Mouse (Mus musculus): ENCODE measurements around the gene P4htm. TPM values are rescaled to one million over a fixed set of nuclear protein-coding genes. Genes with fewer than 3 reads are reported as not detected.

The P4htm gene
- polyA plus RNA-seq (2012; rRNA removed), result 3.5 and 4.4 TPM in 2 replicates

GRCm38 (mm10) chr9:108596998-108597764, at the start of gene P4htm:
TSS of gene P4htm (minus strand) at chr9:108597667.
- WGBS, result 6% methylated on average over 69 of the region's 69 CpGs
- DNase-seq (ENCODE audit: low read depth, low spot score), result no peak

- 84% methylated on average over 2 of the region's 2 CpGs for WGBS
- no peak for DNase-seq (ENCODE audit: low read depth, low spot score)
Measured at GRCm38 (mm10) chr9:108639825-108640224, 42.4 kb upstream of the P4htm start.

- DNase-seq (ENCODE audit: low read depth, low spot score), result no peak
- 69% methylated on average over 2 of the region's 2 CpGs for WGBS
Measured at GRCm38 (mm10) chr9:108635415-108635814, 37.9 kb upstream of the P4htm start.

- 37% methylated on average over 2 of the region's 2 CpGs for WGBS
- DNase-seq (ENCODE audit: low read depth, low spot score), result no peak
Measured at GRCm38 (mm10) chr9:108633846-108634245, 36.4 kb upstream of the P4htm start.

GRCm38 (mm10) chr9:108632375-108632774, 34.9 kb upstream of the P4htm start:
- WGBS, result 69% methylated on average over 5 of the region's 5 CpGs
- DNase-seq (ENCODE audit: low read depth, low spot score), result no peak

GRCm38 (mm10) chr9:108631631-108632256, 34.3 kb upstream of the P4htm start:
- DNase-seq (ENCODE audit: low read depth, low spot score), result no peak
- WGBS, result 59% methylated on average over 5 of the region's 5 CpGs

- no peak for DNase-seq (ENCODE audit: low read depth, low spot score)
- WGBS, result 63% methylated on average over 1 of the region's 1 CpGs
Measured at GRCm38 (mm10) chr9:108630683-108631082, 33.2 kb upstream of the P4htm start.

GRCm38 (mm10) chr9:108628141-108628540, 30.7 kb upstream of the P4htm start:
- WGBS, result 75% methylated on average over 4 of the region's 4 CpGs
- no peak for DNase-seq (ENCODE audit: low read depth, low spot score)

- 49% methylated on average over 2 of the region's 2 CpGs for WGBS
- no peak for DNase-seq (ENCODE audit: low read depth, low spot score)
Measured at GRCm38 (mm10) chr9:108626498-108626897, 29.0 kb upstream of the P4htm start.

GRCm38 (mm10) chr9:108617301-108617700, 19.8 kb upstream of the P4htm start:
- no peak for DNase-seq (ENCODE audit: low read depth, low spot score)
- WGBS, result 86% methylated on average over 1 of the region's 1 CpGs

GRCm38 (mm10) chr9:108611488-108611887, 14.0 kb upstream of the P4htm start:
- 97% methylated on average over 10 of the region's 10 CpGs for WGBS
- DNase-seq (ENCODE audit: low read depth, low spot score), result no peak

GRCm38 (mm10) chr9:108608889-108609288, 11.4 kb upstream of the P4htm start:
- no peak for DNase-seq (ENCODE audit: low read depth, low spot score)
- WGBS, result 41% methylated on average over 4 of the region's 4 CpGs

- 26% methylated on average over 5 of the region's 5 CpGs for WGBS
- peak; percentile 55 for DNase-seq (ENCODE audit: low read depth, low spot score)
Measured at GRCm38 (mm10) chr9:108607929-108608328, 10.5 kb upstream of the P4htm start.

GRCm38 (mm10) chr9:108601986-108602385, 4.5 kb upstream of the P4htm start:
- no peak for DNase-seq (ENCODE audit: low read depth, low spot score)
- 28% methylated on average over 4 of the region's 4 CpGs for WGBS

GRCm38 (mm10) chr9:108600011-108600410, 2.5 kb upstream of the P4htm start:
- WGBS, result 12% methylated on average over 2 of the region's 2 CpGs
- DNase-seq (ENCODE audit: low read depth, low spot score), result no peak

- no peak for DNase-seq (ENCODE audit: low read depth, low spot score)
- 72% methylated on average over 4 of the region's 4 CpGs for WGBS
Measured at GRCm38 (mm10) chr9:108599021-108599566, 1.6 kb upstream of the P4htm start.

GRCm38 (mm10) chr9:108594354-108594753, 3.1 kb downstream of the P4htm start:
- no peak for DNase-seq (ENCODE audit: low read depth, low spot score)
- WGBS, result 80% methylated on average over 3 of the region's 3 CpGs

- WGBS, result 75% methylated on average over 4 of the region's 4 CpGs
- no peak for DNase-seq (ENCODE audit: low read depth, low spot score)
Measured at GRCm38 (mm10) chr9:108591462-108591861, 6.0 kb downstream of the P4htm start.

- 71% methylated on average over 5 of the region's 5 CpGs for WGBS
- DNase-seq (ENCODE audit: low read depth, low spot score), result no peak
Measured at GRCm38 (mm10) chr9:108589229-108589628, 8.2 kb downstream of the P4htm start.

GRCm38 (mm10) chr9:108587571-108588180, 9.8 kb downstream of the P4htm start:
- WGBS, result 47% methylated on average over 14 of the region's 14 CpGs
- DNase-seq (ENCODE audit: low read depth, low spot score), result no peak

GRCm38 (mm10) chr9:108579344-108579690, 18.1 kb downstream of the P4htm start:
- DNase-seq (ENCODE audit: low read depth, low spot score), result no peak
- WGBS, result 34% methylated on average over 5 of the region's 5 CpGs
